Mouse (Mus musculus) MEL (cell line): ENCODE measurements around the gene Pid1. TPM values are rescaled to one million over a fixed set of nuclear protein-coding genes. Genes with fewer than 3 reads are reported as not detected.

Experiments used
- DNase-seq: peaks from one replicate; pipeline ENCODE4 v3.0.0; 2011; ENCODE audit warnings: low read depth, low spot score
- H3K27ac ChIP-seq: 2 replicates; pipeline ENCODE4 v1.5.1; 2012; ENCODE audit warnings: low read depth, mild to moderate bottlenecking, control low read depth, low read length, moderate library complexity; ENCODE audit not compliant: control insufficient read depth
- H3K27me3 ChIP-seq, 2 experiments: fragments of 150-350 bp in 1 of 2; sonication (generic) in 1 of 2; 2 replicates each; pipeline ENCODE4 v1.6.1; 2012; ENCODE audit warnings: low read length in 2 of 2, mild to moderate bottlenecking in 2 of 2, improper control_type of control experiment in 1 of 2, moderate library complexity in 1 of 2; ENCODE audit not compliant: insufficient read depth in 2 of 2, control insufficient read depth in 1 of 2
- H3K36me3 ChIP-seq, 2 experiments: 2 replicates each; pipeline ENCODE4 v1.6.1; 2012 to 2014; ENCODE audit warnings: low read length in 2 of 2, improper control_type of control experiment in 1 of 2, inconsistent platforms in 1 of 2, mild to moderate bottlenecking in 1 of 2; ENCODE audit not compliant: insufficient read depth in 2 of 2, control insufficient read depth in 1 of 2
- H3K4me1 ChIP-seq, 2 experiments: fragments of 150-350 bp in 1 of 2; sonication (generic) in 1 of 2; 2 replicates each; pipeline ENCODE4 v1.6.1; 2012; ENCODE audit warnings: low read length in 2 of 2, improper control_type of control experiment in 1 of 2, mild to moderate bottlenecking in 1 of 2; ENCODE audit not compliant: insufficient read depth in 2 of 2, control insufficient read depth in 1 of 2
- H3K4me3 ChIP-seq, 2 experiments: fragments of 150-350 bp in 1 of 2; sonication (generic) in 1 of 2; 2 replicates each; pipeline ENCODE4 v1.5.1; 2012; ENCODE audit warnings: low read depth in 2 of 2, low read length in 2 of 2, mild to moderate bottlenecking in 2 of 2, moderate library complexity in 2 of 2, control low read depth in 1 of 2, improper control_type of control experiment in 1 of 2; ENCODE audit not compliant: control insufficient read depth in 1 of 2, insufficient read depth in 1 of 2
- H3K79me2 ChIP-seq: 2 replicates; pipeline ENCODE4 v1.6.1; 2012; ENCODE audit warnings: mild to moderate bottlenecking, low read length, moderate library complexity; ENCODE audit not compliant: control insufficient read depth, poor library complexity, insufficient read depth
- H3K9ac ChIP-seq: 2 replicates; pipeline ENCODE4 v1.6.1; 2012; ENCODE audit warnings: low read depth, mild to moderate bottlenecking, control low read depth, low read length, moderate library complexity; ENCODE audit not compliant: control insufficient read depth, poor library complexity, severe bottlenecking
- H3K9me3 ChIP-seq: fragments of 150-350 bp; sonication (generic); replicated peaks from 2 replicates; pipeline ENCODE4 v1.6.1; 2012; ENCODE audit warnings: mild to moderate bottlenecking, low read length, improper control_type of control experiment, moderate library complexity; ENCODE audit not compliant: insufficient read depth
- CHD1 ChIP-seq: IDR thresholded peaks from 2 replicates; pipeline ENCODE4 v1.6.1; 2012; ENCODE audit warnings: low read depth, mild to moderate bottlenecking, inconsistent platforms, low read length, improper control_type of control experiment
- CTCF ChIP-seq, 3 experiments: IDR thresholded peaks in 2 of 3; conservative IDR thresholded peaks in 1 of 3; 2 replicates each; pipeline ENCODE4 v1.5.1; 2011 to 2012; ENCODE audit warnings: low read length in 3 of 3, low read depth in 2 of 3, mild to moderate bottlenecking in 2 of 3, improper control_type of control experiment in 1 of 3, inconsistent platforms in 1 of 3, mixed read lengths in 1 of 3, moderate library complexity in 1 of 3; ENCODE audit not compliant: control insufficient read depth in 1 of 3, insufficient read depth in 1 of 3, poor library complexity in 1 of 3, severe bottlenecking in 1 of 3
- E2F4 ChIP-seq: IDR thresholded peaks from 2 replicates; pipeline ENCODE4 v1.6.1; 2011; ENCODE audit warnings: low read depth, low read length, improper control_type of control experiment, borderline replicate concordance
- ELF1 ChIP-seq: IDR thresholded peaks from 2 replicates; pipeline ENCODE4 v1.6.1; 2014; ENCODE audit warnings: low read depth, mild to moderate bottlenecking, inconsistent platforms, low read length, improper control_type of control experiment, moderate library complexity
- EP300 ChIP-seq, 2 experiments: IDR thresholded peaks; 2 replicates each; pipeline ENCODE4 v1.6.1; 2011; ENCODE audit warnings: improper control_type of control experiment in 2 of 2, low read length in 2 of 2, low read depth in 1 of 2, mild to moderate bottlenecking in 1 of 2
- GABPA ChIP-seq: IDR thresholded peaks from 2 replicates; pipeline ENCODE4 v1.6.1; 2012; ENCODE audit warnings: low read depth, mild to moderate bottlenecking, inconsistent platforms, low read length, improper control_type of control experiment, moderate library complexity
- HCFC1 ChIP-seq: IDR thresholded peaks from 2 replicates; pipeline ENCODE4 v1.6.1; 2012; ENCODE audit warnings: low read depth, mild to moderate bottlenecking, inconsistent platforms, low read length, improper control_type of control experiment, moderate library complexity
- JUND ChIP-seq: IDR thresholded peaks from 2 replicates; pipeline ENCODE4 v1.6.1; 2011; ENCODE audit warnings: low read depth, mild to moderate bottlenecking, improper control_type of control experiment, low read length
- KAT2A ChIP-seq: conservative IDR thresholded peaks from 2 replicates; pipeline ENCODE4 v1.6.1; 2012; ENCODE audit warnings: low read depth, low read length, improper control_type of control experiment, inconsistent platforms
- MEF2A ChIP-seq: IDR thresholded peaks from 2 replicates; pipeline ENCODE4 v1.6.1; 2014; ENCODE audit warnings: low read depth, mild to moderate bottlenecking, inconsistent platforms, low read length, improper control_type of control experiment; ENCODE audit not compliant: poor library complexity, insufficient replicate concordance, severe bottlenecking; ENCODE audit errors: extremely low read depth
- MXI1 ChIP-seq: IDR thresholded peaks from 2 replicates; pipeline ENCODE4 v1.6.1; 2011; ENCODE audit warnings: mild to moderate bottlenecking, low read depth, low read length, improper control_type of control experiment
- MYC ChIP-seq: IDR thresholded peaks from 2 replicates; pipeline ENCODE4 v1.6.1; 2011; ENCODE audit warnings: low read depth, mild to moderate bottlenecking, low read length, improper control_type of control experiment, moderate library complexity
- NELFE ChIP-seq: IDR thresholded peaks from 2 replicates; pipeline ENCODE4 v1.6.1; 2011; ENCODE audit warnings: low read depth, low read length, improper control_type of control experiment
- NRF1 ChIP-seq: IDR thresholded peaks from 2 replicates; pipeline ENCODE4 v1.6.1; 2014; ENCODE audit warnings: low read depth, mild to moderate bottlenecking, inconsistent platforms, low read length, improper control_type of control experiment, moderate library complexity; ENCODE audit not compliant: poor library complexity, insufficient read depth, severe bottlenecking
- POLR2AphosphoS5 ChIP-seq: IDR thresholded peaks from 2 replicates; pipeline ENCODE4 v1.6.1; 2012; ENCODE audit warnings: low read depth, borderline replicate concordance, mild to moderate bottlenecking, inconsistent platforms, low read length, moderate library complexity, mixed read lengths
- RAD21 ChIP-seq: IDR thresholded peaks from 2 replicates; pipeline ENCODE4 v1.6.1; 2011; ENCODE audit warnings: mild to moderate bottlenecking, low read depth, low read length, improper control_type of control experiment
- RCOR1 ChIP-seq: IDR thresholded peaks from 2 replicates; pipeline ENCODE4 v1.6.1; 2012; ENCODE audit warnings: low read depth, mild to moderate bottlenecking, inconsistent platforms, low read length, improper control_type of control experiment
- SIN3A ChIP-seq: IDR thresholded peaks from 2 replicates; pipeline ENCODE4 v1.6.1; 2012; ENCODE audit warnings: low read length, improper control_type of control experiment, inconsistent platforms
- SMC3 ChIP-seq: IDR thresholded peaks from 2 replicates; pipeline ENCODE4 v1.6.1; 2011; ENCODE audit warnings: low read depth, low read length, improper control_type of control experiment
- TBP ChIP-seq: IDR thresholded peaks from 2 replicates; pipeline ENCODE4 v1.8.0; 2011; ENCODE audit warnings: low read depth, low read length, improper control_type of control experiment
- TCF12 ChIP-seq: IDR thresholded peaks from 2 replicates; pipeline ENCODE4 v1.6.1; 2014; ENCODE audit warnings: low read depth, mild to moderate bottlenecking, inconsistent platforms, low read length, improper control_type of control experiment, moderate library complexity
- UBTF ChIP-seq: IDR thresholded peaks from 2 replicates; pipeline ENCODE4 v1.6.1; 2012; ENCODE audit warnings: low read depth, mild to moderate bottlenecking, inconsistent platforms, low read length, improper control_type of control experiment, moderate library complexity, borderline replicate concordance; ENCODE audit not compliant: insufficient read depth
- USF1 ChIP-seq: IDR thresholded peaks from 2 replicates; pipeline ENCODE4 v1.6.1; 2014; ENCODE audit warnings: low read depth, mild to moderate bottlenecking, inconsistent platforms, low read length, improper control_type of control experiment, moderate library complexity
- USF2 ChIP-seq, 2 experiments: IDR thresholded peaks; 2 replicates each; pipeline ENCODE4 v1.6.1; 2011 to 2012; ENCODE audit warnings: improper control_type of control experiment in 2 of 2, low read length in 2 of 2, borderline replicate concordance in 1 of 2, inconsistent platforms in 1 of 2, low read depth in 1 of 2, mild to moderate bottlenecking in 1 of 2; ENCODE audit not compliant: insufficient read depth in 1 of 2
- ZMIZ1 ChIP-seq: IDR thresholded peaks from 2 replicates; pipeline ENCODE4 v1.6.1; 2012; ENCODE audit warnings: low read depth, mild to moderate bottlenecking, inconsistent platforms, low read length, improper control_type of control experiment, moderate library complexity
- ZNF384 ChIP-seq: IDR thresholded peaks from 2 replicates; pipeline ENCODE4 v1.6.1; 2012; ENCODE audit warnings: low read depth, mild to moderate bottlenecking, inconsistent platforms, low read length, improper control_type of control experiment
- polyA plus RNA-seq, 2 experiments: library from polyadenylated mRNA; stranded (reverse) in 1 of 2; unstranded in 1 of 2; fragments of >175 nt in 1 of 2; fragments of >200 nt in 1 of 2; gene quantifications; 2 replicates each; pipeline versions ENCODE4 v1.2.1 to v1.2.4; 2012; ENCODE audit warnings: low replicate concordance in 2 of 2, low read depth in 1 of 2; ENCODE audit not compliant: insufficient read length in 2 of 2, insufficient read depth in 1 of 2, missing spikeins in 1 of 2
- total RNA-seq: library from RNA; depleted of rRNA; stranded (reverse); fragments of 300-350 nt; gene quantifications from 2 replicates; pipeline ENCODE4 v1.2.3, GENCODE M21; 2012

Gene Pid1
- total and polyA plus RNA-seq, 3 experiments = not detected

DNA sequence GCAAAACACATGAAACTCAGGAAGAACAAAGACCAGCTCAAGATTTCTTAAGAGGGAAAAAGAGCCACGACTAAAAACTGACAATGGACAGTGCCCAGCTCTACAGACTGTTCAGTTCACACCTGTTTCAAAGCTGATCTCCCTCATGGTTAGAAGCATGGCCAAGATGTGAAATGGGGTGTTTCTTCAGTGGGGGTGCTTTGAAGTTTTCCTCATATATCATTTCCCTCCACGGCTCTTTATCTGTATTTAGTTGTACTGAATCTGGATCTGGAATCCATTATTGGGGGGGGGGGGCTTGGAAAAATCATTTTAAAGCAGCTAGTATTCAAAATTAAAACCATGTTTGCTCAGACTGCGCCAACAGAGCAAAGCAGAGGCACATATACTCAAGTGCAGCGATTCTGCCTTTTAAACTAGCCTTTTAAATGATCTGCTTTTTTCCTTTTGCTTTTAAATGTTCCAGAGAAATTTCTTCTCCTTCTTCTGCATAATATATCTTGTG is 351.1 kb downstream of the Pid1 start:
- Histone ChIP-seq H3K4me3 (no peak overlapping the region), H3K9me3 (no peaks in the 10 kb centered on the region), H3K27ac (no peak overlapping the region), H3K36me3 (no peaks in the 10 kb centered on the region), H3K9ac (no peak overlapping the region), H3K79me2 (no peaks in the 10 kb centered on the region), H3K27me3 (no peaks in the 10 kb centered on the region), H3K4me1 (no peaks in the 10 kb centered on the region)
- TF ChIP-seq POLR2AphosphoS5 = no peak
- TF ChIP-seq ZMIZ1 = no peak
- no peak for TF ChIP-seq KAT2A
- TF ChIP-seq TBP = no peak
- no peak for TF ChIP-seq HCFC1
- TF ChIP-seq NELFE = no peak
- no peak for TF ChIP-seq E2F4
- TF ChIP-seq USF2 (IDR thresholded peaks at IDR 0.05; ENCODE audit: borderline replicate concordance in 1 of 2, insufficient read depth in 1 of 2, low read depth in 1 of 2, low read length in 2 of 2) = no peak
- no peak for TF ChIP-seq USF1
- no peak for DNase-seq

DNA sequence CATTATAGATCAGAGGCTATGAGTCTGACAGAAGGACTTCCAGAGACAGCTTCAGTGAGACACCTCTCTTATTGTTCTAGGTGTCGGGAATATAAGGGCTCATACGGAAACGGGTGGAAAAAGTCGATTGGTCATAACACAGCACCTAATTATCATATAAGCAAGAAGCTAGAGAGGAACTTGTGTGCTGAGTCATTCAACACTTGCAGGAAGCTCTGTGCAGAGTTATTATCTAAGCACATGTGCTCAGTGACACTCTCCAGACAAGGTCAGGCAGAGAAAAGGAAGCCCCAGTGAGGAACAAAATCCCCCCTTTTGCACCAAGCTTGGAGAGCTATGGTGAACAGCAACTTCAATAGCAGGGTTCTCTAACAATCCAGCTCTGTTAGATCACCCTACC is 361.4 kb downstream of the Pid1 start:
- no peak overlapping the region for H3K27ac ChIP-seq
- H3K4me1 ChIP-seq = no peaks in the 10 kb centered on the region
- H3K4me3 ChIP-seq = no peak overlapping the region
- H3K9me3 ChIP-seq = no peaks in the 10 kb centered on the region
- DNase-seq = peak; percentile 6
- H3K9ac ChIP-seq = no peak overlapping the region
- H3K27me3 ChIP-seq = no peaks in the 10 kb centered on the region
- H3K36me3 ChIP-seq = no peaks in the 10 kb centered on the region
- TF ChIP-seq RCOR1 = no peak
- no peak for TF ChIP-seq MYC
- TF ChIP-seq CHD1 = no peak
- no peak for TF ChIP-seq UBTF
- no peak for TF ChIP-seq GABPA
- no peak for TF ChIP-seq CTCF (IDR thresholded peaks at IDR 0.05 in 2 of 3, conservative IDR thresholded peaks at IDR 0.05 in 1 of 3; ENCODE audit: control insufficient read depth in 1 of 3, insufficient read depth in 1 of 3, low read depth in 2 of 3, low read length in 3 of 3, poor library complexity in 1 of 3, severe bottlenecking in 1 of 3)
- TF ChIP-seq TCF12 = no peak
- no peak for TF ChIP-seq ZMIZ1
- no peak for TF ChIP-seq EP300 (IDR thresholded peaks at IDR 0.05; ENCODE audit: low read depth in 1 of 2, low read length in 2 of 2)
- no peak for TF ChIP-seq NRF1
- no peak for TF ChIP-seq RAD21
- no peak for TF ChIP-seq NELFE
- TF ChIP-seq JUND = no peak
- TF ChIP-seq SMC3 = no peak
- TF ChIP-seq MXI1 = no peak
- TF ChIP-seq ZNF384 = no peak
- TF ChIP-seq SIN3A = no peak
- TF ChIP-seq MEF2A = no peak
- TF ChIP-seq ELF1 = no peak
- no peaks in the 10 kb centered on the region for H3K79me2 ChIP-seq
